Mouse (Mus musculus) cerebellum, adult 2 months (tissue): ENCODE measurements around the gene Jakmip3. TPM values are rescaled to one million over a fixed set of nuclear protein-coding genes. Genes with fewer than 3 reads are reported as not detected.

ENCODE experiments used
- DNase-seq, 2 experiments: peaks; one replicate each; pipeline ENCODE4 v3.0.0; 2021
- H3K27ac ChIP-seq: fragments of 200-500 bp; 2 replicates; pipeline ENCODE4 v1.5.1; 2012; ENCODE audit warnings: low read length, control low read depth, inconsistent platforms; ENCODE audit not compliant: insufficient read depth
- H3K27me3 ChIP-seq: fragments of 200-500 bp; 2 replicates; pipeline ENCODE4 v1.6.1; 2012; ENCODE audit warnings: inconsistent platforms, mild to moderate bottlenecking, low read length, moderate library complexity; ENCODE audit not compliant: control insufficient read depth, insufficient read depth
- H3K4me1 ChIP-seq: fragments of 200-500 bp; 2 replicates; pipeline ENCODE4 v1.6.1; 2011; ENCODE audit warnings: low read length; ENCODE audit not compliant: control insufficient read depth, insufficient read depth
- H3K4me3 ChIP-seq: fragments of 200-500 bp; replicated peaks from 2 replicates; pipeline ENCODE3; 2011; ENCODE audit warnings: mild to moderate bottlenecking, low read depth, low read length, control low read depth; ENCODE audit not compliant: insufficient read depth
- CTCF ChIP-seq: fragments of 200-500 bp; IDR thresholded peaks from 2 replicates; pipeline ENCODE4 v1.5.1; 2011; ENCODE audit warnings: low read depth, mild to moderate bottlenecking, control low read depth, low read length, moderate library complexity, borderline replicate concordance; ENCODE audit not compliant: insufficient read depth
- POLR2A ChIP-seq: fragments of 200-500 bp; IDR thresholded peaks from 2 replicates; pipeline ENCODE4 v1.6.1; 2011; ENCODE audit warnings: low read length, control low read depth, borderline replicate concordance; ENCODE audit not compliant: insufficient read depth
- WGBS: fragments of 180-500 bp; shearing (Covaris S2); methylation state at CpG from one replicate; pipeline ENCODE4 v1.1.7; 2018; 5-methylcytosine and 5-hydroxymethylcytosine counted together
- polyA plus RNA-seq: library from polyadenylated mRNA; depleted of rRNA; stranded (reverse); fragments of >200 nt; gene quantifications from 2 replicates; pipeline ENCODE4 v1.2.3, GENCODE M21; 2012

The Jakmip3 gene
- polyA plus RNA-seq, 1 experiment: 47.6 TPM

DNA sequence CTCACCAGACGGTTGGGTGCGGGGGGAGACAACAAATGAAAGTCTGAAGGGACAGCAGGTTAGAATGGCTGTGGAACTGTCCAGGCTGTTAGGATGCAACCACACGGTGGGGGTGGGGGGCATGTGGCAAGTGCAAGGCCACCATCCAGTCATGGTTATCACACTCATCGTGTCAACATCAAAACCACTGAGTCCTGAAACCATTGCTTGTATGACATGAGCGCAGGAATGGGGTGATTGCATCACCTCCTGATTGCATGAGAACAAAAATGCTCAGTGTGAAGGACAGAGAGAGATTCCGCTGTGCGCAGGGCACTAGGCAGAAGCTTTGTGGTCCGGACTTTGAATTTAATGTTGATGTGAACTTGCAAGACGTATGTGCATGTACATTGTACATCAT is 62.2 kb downstream of the Jakmip3 start:
- 83% methylated on average over 9 of the region's 9 CpGs for WGBS
- no peak for DNase-seq
- no peaks in the 10 kb centered on the region for H3K4me1 ChIP-seq
- no peak overlapping the region for H3K4me3 ChIP-seq
- no peaks in the 10 kb centered on the region for H3K27me3 ChIP-seq
- TF ChIP-seq POLR2A (no peak), CTCF (no peak)
- no peak overlapping the region for H3K27ac ChIP-seq

DNA sequence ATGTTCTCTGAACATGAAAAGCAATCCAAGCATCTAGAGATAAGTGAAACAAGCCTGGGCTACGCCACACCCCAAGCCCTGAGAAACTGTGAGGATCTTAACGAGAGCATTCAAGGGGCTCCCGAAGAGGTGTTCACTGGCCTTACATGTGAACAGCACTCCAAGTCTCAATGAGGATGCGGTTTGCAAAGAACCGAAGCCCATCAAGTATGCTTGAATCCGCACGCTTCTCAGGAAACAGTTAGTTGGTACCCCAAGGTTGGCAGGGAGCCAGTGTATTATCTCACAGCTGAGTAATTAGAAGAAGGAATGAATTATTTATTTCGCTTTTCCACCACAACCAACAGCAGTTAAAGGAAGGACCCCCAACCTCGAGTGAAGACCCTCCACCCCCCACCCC is 62.7 kb downstream of the Jakmip3 start:
- no peak for TF ChIP-seq CTCF
- no peak for TF ChIP-seq POLR2A

DNA sequence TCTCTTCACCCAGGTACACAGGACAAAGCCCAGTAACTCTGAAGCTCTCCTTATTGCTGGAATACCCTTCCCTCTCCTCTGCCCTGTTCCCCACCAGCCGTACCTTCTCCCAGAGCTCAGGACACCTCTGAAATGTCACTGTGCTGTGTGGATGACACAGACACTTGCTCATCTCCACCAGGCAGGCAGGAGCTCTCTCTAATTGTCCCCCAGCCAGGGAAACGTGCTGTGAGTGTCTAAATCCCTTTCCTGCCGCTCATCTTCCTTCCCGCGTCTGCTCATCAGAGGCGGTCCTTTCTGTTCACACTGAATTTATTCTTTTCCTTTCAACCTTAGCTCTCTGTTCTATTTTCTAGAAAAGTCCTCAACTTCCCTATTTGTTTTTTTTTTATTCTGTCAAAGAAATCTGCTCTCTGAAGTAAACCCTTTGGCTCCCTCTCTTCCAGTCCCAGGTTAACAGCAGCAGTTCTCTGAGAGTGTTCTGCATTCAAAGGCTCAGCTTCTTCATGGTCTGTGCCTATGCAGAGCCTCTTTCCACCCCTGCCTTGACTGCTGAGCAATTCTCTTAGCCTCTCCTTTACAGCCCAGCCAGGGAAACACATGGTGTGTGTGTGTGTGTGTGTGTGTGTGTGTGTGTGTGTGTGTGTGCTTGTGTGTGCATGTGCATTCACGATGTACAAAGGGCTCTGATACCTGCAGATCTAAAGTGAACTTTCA is 69.4 kb downstream of the Jakmip3 start:
- Histone ChIP-seq H3K4me1 (peaks cover 8% of the 10 kb centered on the region), H3K4me3 (no peak overlapping the region), H3K27ac (no peak overlapping the region), H3K27me3 (no peaks in the 10 kb centered on the region)
- peak; percentile 38 to 55 for DNase-seq
- WGBS: 25% methylated on average over 7 of the region's 7 CpGs
- TF ChIP-seq CTCF: no peak
- TF ChIP-seq POLR2A: no peak

More for the DNA sequence above, 62.7 kb downstream of the Jakmip3 start:
- no peak overlapping the region for H3K27ac ChIP-seq
- WGBS: 55% methylated on average over 9 of the region's 9 CpGs
- no peak overlapping the region for H3K4me3 ChIP-seq
- no peak for DNase-seq
- H3K4me1 ChIP-seq: no peaks in the 10 kb centered on the region
- H3K27me3 ChIP-seq: no peaks in the 10 kb centered on the region

DNA sequence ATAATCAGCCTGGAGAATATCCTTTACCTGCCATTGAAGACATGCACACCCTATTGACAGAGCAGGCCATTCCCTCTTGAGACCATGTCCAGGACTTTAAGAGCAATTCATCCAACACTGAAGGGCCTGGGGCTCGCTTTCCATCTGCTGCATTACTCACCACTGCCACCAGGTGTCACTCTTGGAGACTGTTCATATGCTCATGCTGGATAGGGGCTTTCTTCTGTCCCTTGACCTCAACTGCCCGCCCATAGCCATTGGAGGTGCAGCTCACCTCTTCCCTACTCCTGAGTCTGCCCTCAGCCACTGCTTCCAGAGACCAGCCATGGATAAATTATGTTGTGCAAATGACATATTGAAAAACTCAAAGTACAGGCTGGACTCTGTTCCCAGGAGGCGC is 70.5 kb downstream of the Jakmip3 start:
- WGBS: 60% methylated on average over 3 of the region's 3 CpGs
- H3K27me3 ChIP-seq: no peaks in the 10 kb centered on the region

DNA sequence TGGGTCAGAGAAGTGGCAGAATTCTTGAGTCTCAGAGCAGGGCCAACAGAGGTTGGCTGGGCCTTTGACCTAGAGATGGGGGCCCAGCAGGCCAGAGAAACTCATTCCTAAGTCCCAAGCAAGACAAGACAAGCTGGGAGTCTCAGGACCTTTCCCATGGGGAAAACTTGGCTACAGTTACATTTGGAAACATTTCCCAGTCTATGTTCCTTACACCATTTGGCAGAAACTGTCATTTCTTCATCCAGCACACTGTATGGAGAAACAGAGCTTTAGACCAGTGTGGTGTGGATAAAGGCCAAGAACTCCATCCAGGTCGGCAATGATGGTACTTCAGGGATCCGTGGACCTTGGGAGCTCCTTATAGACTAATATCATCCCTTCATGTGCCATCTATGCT is 71.1 kb downstream of the Jakmip3 start:
- no peak for TF ChIP-seq CTCF
- TF ChIP-seq POLR2A: no peak
- DNase-seq: no peak
- H3K4me3 ChIP-seq: no peak overlapping the region
- H3K27me3 ChIP-seq: no peaks in the 10 kb centered on the region
- H3K4me1 ChIP-seq: peaks cover 8% of the 10 kb centered on the region
- 69% methylated on average over 2 of the region's 2 CpGs for WGBS
- H3K27ac ChIP-seq: no peak overlapping the region

More for the DNA sequence above, 70.5 kb downstream of the Jakmip3 start:
- Histone ChIP-seq H3K4me1 (peaks cover 8% of the 10 kb centered on the region), H3K27ac (no peak overlapping the region), H3K4me3 (no peak overlapping the region)
- peak; percentile 77 for TF ChIP-seq CTCF
- TF ChIP-seq POLR2A: no peak
- peak; percentile 41 to 67 for DNase-seq

DNA sequence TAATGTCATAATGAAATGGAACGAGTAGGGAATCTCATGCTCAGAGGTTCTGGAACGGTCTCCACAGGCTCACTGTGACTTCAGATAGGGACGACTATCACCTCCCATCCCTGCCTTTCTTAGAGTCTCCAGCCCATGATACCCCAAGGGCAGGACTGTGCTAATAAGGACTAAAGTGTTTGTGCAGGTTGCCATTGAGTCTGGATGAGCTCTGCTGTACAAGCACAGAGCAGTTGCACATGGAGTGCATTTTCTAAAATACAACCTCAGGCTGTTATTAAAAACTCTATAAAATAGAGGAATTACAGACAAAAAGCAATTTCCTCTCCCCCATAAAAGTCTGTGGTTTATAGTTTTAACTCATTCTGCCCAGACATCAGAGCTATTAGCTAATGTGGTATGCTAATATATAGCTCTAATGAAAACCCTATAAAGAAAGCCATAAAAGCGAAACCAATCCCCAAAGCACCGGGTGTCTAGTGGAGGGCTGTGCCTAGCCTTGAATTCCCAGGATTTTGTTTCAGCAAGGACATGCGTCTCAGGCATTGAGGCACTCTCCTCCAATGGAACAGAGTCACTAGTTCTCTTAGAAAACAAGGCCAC is 72.3 kb downstream of the Jakmip3 start:
- Histone ChIP-seq H3K27me3 (no peaks in the 10 kb centered on the region), H3K4me1 (peaks cover 8% of the 10 kb centered on the region), H3K4me3 (no peak overlapping the region), H3K27ac (no peak overlapping the region)
- DNase-seq: no peak
- 81% methylated on average over 6 of the region's 6 CpGs for WGBS
- no peak for TF ChIP-seq CTCF
- TF ChIP-seq POLR2A: no peak

DNA sequence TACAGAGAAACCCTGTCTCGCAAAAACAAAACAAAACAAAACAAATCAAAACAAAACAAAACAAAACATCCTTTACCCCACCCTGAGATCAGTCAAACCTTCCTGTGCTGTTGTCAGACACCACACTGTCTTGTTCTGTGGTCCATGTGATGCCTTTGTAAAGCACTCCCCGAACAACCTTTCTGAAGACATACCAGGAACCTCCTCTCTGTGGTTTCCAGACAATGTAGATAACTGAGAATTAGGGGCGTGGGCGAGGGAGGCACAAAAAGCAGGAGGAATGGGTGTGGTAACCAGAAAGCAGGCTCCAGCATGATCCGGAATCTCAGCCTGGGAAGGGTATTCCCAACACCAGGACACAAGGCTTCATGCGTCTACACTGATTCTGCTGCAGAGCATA is 74.6 kb downstream of the Jakmip3 start:
- no peak for DNase-seq
- Histone ChIP-seq H3K27ac (no peak overlapping the region), H3K4me1 (no peaks in the 10 kb centered on the region), H3K27me3 (no peaks in the 10 kb centered on the region), H3K4me3 (no peak overlapping the region)
- TF ChIP-seq POLR2A: no peak
- no peak for TF ChIP-seq CTCF
- 88% methylated on average over 6 of the region's 6 CpGs for WGBS

DNA sequence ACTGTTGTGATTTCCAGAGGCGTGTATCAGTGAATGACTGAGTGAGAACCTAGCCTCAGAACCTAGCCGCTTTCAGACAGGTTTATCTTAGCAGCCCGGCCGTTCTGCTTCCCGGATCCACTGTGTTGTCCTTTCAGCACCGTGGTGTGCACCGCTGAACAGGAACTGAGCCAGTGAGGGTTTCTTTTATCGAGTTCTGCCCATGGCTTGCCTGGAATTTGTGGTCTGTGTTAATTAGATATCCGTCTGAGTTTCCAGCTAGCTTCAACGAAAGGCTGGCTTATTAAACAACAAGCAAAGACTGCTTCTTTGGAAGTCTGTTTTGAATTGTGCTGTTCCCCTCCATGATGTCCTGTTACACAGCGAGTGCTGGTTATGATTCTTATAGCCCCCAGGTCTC is 75.8 kb downstream of the Jakmip3 start:
- TF ChIP-seq CTCF (no peak), POLR2A (no peak)
- H3K27me3 ChIP-seq: no peaks in the 10 kb centered on the region
- no peaks in the 10 kb centered on the region for H3K4me1 ChIP-seq
- 48% methylated on average over 11 of the region's 11 CpGs for WGBS
- H3K27ac ChIP-seq: no peak overlapping the region
- no peak for DNase-seq
- H3K4me3 ChIP-seq: no peak overlapping the region
